Mouse (Mus musculus): Measurements from ENCODE around the gene Fam196b.

- TF ChIP-seq CTCF (IDR thresholded peaks at IDR 0.05; ENCODE audit: extremely low read depth, insufficient read length, insufficient replicate concordance, low read depth, low read length) = no peak
- no peak for TF ChIP-seq POLR2A (IDR thresholded peaks at IDR 0.05; ENCODE audit: low read depth, low read length)
Measured at GRCm38 (mm10) chr11:34427212-34427611, 112.6 kb downstream of the Fam196b start.
